Mouse (Mus musculus): Measurements from ENCODE around the gene Slc5a11. TPM values are rescaled to one million over a fixed set of nuclear protein-coding genes. Genes with fewer than 3 reads are reported as not detected.

The Slc5a11 gene
- total RNA-seq, 2 experiments from 2014 or later, result not detected

GRCm38 (mm10) chr7:123285896-123286295 lies 71.3 kb downstream of the Slc5a11 start:
- no peak for DNase-seq

GRCm38 (mm10) chr7:123287903-123288302 lies 73.3 kb downstream of the Slc5a11 start:
- no peak for DNase-seq

- DNase-seq, result no peak
Observed at GRCm38 (mm10) chr7:123289176-123289575, 74.6 kb downstream of the Slc5a11 start.

GRCm38 (mm10) chr7:123291942-123292341 lies 77.4 kb downstream of the Slc5a11 start:
- DNase-seq, result no peak

GRCm38 (mm10) chr7:123293898-123294297 lies 79.3 kb downstream of the Slc5a11 start:
- DNase-seq, result peak; percentile 39 to 53

- DNase-seq, result no peak
Observed at GRCm38 (mm10) chr7:123295423-123295822, 80.8 kb downstream of the Slc5a11 start.

GRCm38 (mm10) chr7:123296097-123296496 lies 81.5 kb downstream of the Slc5a11 start:
- no peak for DNase-seq

- DNase-seq, result peak; percentile 82 to 86
Observed at GRCm38 (mm10) chr7:123298225-123298624, 83.6 kb downstream of the Slc5a11 start.

- no peak for DNase-seq
Observed at GRCm38 (mm10) chr7:123300258-123300657, 85.7 kb downstream of the Slc5a11 start.

- no peak for DNase-seq
Observed at GRCm38 (mm10) chr7:123305397-123305796, 90.8 kb downstream of the Slc5a11 start.

GRCm38 (mm10) chr7:123307236-123307635 lies 92.7 kb downstream of the Slc5a11 start:
- no peak for DNase-seq

GRCm38 (mm10) chr7:123307887-123308558 lies 93.4 kb downstream of the Slc5a11 start:
- no peak for DNase-seq

GRCm38 (mm10) chr7:123311836-123312235 lies 97.3 kb downstream of the Slc5a11 start:
- peak; percentile 42 to 52 for DNase-seq

- DNase-seq, result no peak
Observed at GRCm38 (mm10) chr7:123312738-123313137, 98.2 kb downstream of the Slc5a11 start.

- DNase-seq, result no peak
Observed at GRCm38 (mm10) chr7:123322452-123323121, 108.0 kb downstream of the Slc5a11 start.

Other genes with a start within 250 kb of the Slc5a11 start
- gene Rbbp6, start 249.1 kb upstream of the Slc5a11 start, total RNA-seq (2021), result 10 to 100 TPM; 56.5 to 63.1 TPM
- 10 to 100 TPM; 39.9 to 45.8 TPM for gene Tnrc6a, start 90.9 kb upstream of the Slc5a11 start, total RNA-seq (2021)
- 10 to 100 TPM; 24.9 to 29.4 TPM for gene Lcmt1, start 155.0 kb downstream of the Slc5a11 start, total RNA-seq (2021)
- 10 to 100 TPM; 57.7 to 73.3 TPM for gene Arhgap17, start 155.1 kb downstream of the Slc5a11 start, total RNA-seq (2021)
- not detected for gene Aqp8, start 247.5 kb downstream of the Slc5a11 start, total RNA-seq (2021)